Mouse (Mus musculus) forebrain, embryonic 16.5 days (tissue): ENCODE measurements at regions not wholly inside any gene's neighbourhood (a gene's known extent, or its start where the extent isn't known, plus 50 kb on each side); places are given as distances from the start of the nearest gene placed in this dataset.
A peak's percentile ranks its signal among the peaks of the same experiment; 100 is the strongest.

Source experiments
- ATAC-seq: fragments of 200-750 bp; cut with Nextera tagmentation; 2 replicates; pipeline ENCODE4 v1.8.0; 2017; ENCODE audit warnings: mild to moderate bottlenecking, moderate library complexity
- H3K27ac ChIP-seq: fragments of 300-500 bp; sonication (generic); 2 replicates; pipeline ENCODE4 v1.5.1; 2014; ENCODE audit warnings: low read length, control low read depth
- H3K27me3 ChIP-seq: fragments of 300-500 bp; sonication (generic); replicated peaks from 2 replicates; pipeline ENCODE4 v1.6.1; 2014; ENCODE audit warnings: low read length; ENCODE audit not compliant: control insufficient read depth, insufficient read depth
- H3K36me3 ChIP-seq: fragments of 300-500 bp; sonication (generic); 2 replicates; pipeline ENCODE4 v1.6.1; 2014; ENCODE audit not compliant: control insufficient read depth, insufficient read depth
- H3K4me1 ChIP-seq: fragments of 300-500 bp; sonication (generic); replicated peaks from 2 replicates; pipeline ENCODE4 v1.6.1; 2014; ENCODE audit warnings: low read length; ENCODE audit not compliant: control insufficient read depth, insufficient read depth
- H3K4me2 ChIP-seq: fragments of 300-500 bp; sonication (generic); 2 replicates; pipeline ENCODE4 v1.6.1; 2014; ENCODE audit warnings: mild to moderate bottlenecking, low read length, control low read depth
- H3K4me3 ChIP-seq: fragments of 300-500 bp; sonication (generic); replicated peaks from 2 replicates; pipeline ENCODE4 v1.5.1; 2014; ENCODE audit warnings: mild to moderate bottlenecking, low read length, control low read depth
- H3K9ac ChIP-seq: fragments of 300-500 bp; sonication (generic); replicated peaks from 2 replicates; pipeline ENCODE4 v1.6.1; 2014; ENCODE audit warnings: low read depth, low read length, control low read depth
- H3K9me3 ChIP-seq: fragments of 300-500 bp; sonication (generic); 2 replicates; pipeline ENCODE4 v1.6.1; 2016; ENCODE audit warnings: low read length; ENCODE audit not compliant: control insufficient read depth
- WGBS: fragments of 180-500 bp; shearing (Covaris S2); extraction: QIAGEN DNeasy Blood & Tissue Kit; methylation state at CpG from one replicate; pipeline ENCODE4 v1.1.7; 2014; 5-methylcytosine and 5-hydroxymethylcytosine counted together

GRCm38 (mm10) chr9:87971791-87972190, 240.7 kb upstream of the Tbx18 start:
- WGBS, result 96% methylated on average over 3 of the region's 3 CpGs
- no peaks in the 10 kb centered on the region for H3K36me3 ChIP-seq
- no peak overlapping the region for H3K27ac ChIP-seq
- no peak overlapping the region for H3K4me3 ChIP-seq
- H3K9ac ChIP-seq, result no peak overlapping the region
- no peaks in the 10 kb centered on the region for H3K27me3 ChIP-seq
- ATAC-seq, result no peak
- no peaks in the 10 kb centered on the region for H3K4me1 ChIP-seq
- H3K4me2 ChIP-seq, result no peak overlapping the region
- no peaks in the 10 kb centered on the region; the same call in 1 of the 2 replicates for H3K9me3 ChIP-seq

GRCm38 (mm10) chr9:87973531-87973930, 242.5 kb upstream of the Tbx18 start:
- H3K36me3 ChIP-seq, result no peaks in the 10 kb centered on the region
- H3K9me3 ChIP-seq, result no peaks in the 10 kb centered on the region; the same call in 1 of the 2 replicates
- no peak overlapping the region for H3K4me2 ChIP-seq
- 37% methylated on average over 6 of the region's 6 CpGs for WGBS
- no peak for ATAC-seq
- no peak overlapping the region for H3K4me3 ChIP-seq
- no peak overlapping the region for H3K9ac ChIP-seq
- H3K27me3 ChIP-seq, result no peaks in the 10 kb centered on the region
- H3K4me1 ChIP-seq, result no peaks in the 10 kb centered on the region
- H3K27ac ChIP-seq, result no peak overlapping the region

GRCm38 (mm10) chr9:87984910-87985309, 253.8 kb upstream of the Tbx18 start:
- H3K4me3 ChIP-seq, result no peak overlapping the region
- WGBS, result 43% methylated on average over 3 of the region's 3 CpGs
- no peak overlapping the region for H3K9ac ChIP-seq
- H3K9me3 ChIP-seq, result no peaks in the 10 kb centered on the region
- H3K27me3 ChIP-seq, result no peaks in the 10 kb centered on the region
- H3K36me3 ChIP-seq, result no peaks in the 10 kb centered on the region
- H3K27ac ChIP-seq, result no peak overlapping the region
- H3K4me2 ChIP-seq, result no peak overlapping the region
- H3K4me1 ChIP-seq, result no peaks in the 10 kb centered on the region
- peak; percentile 88 for ATAC-seq

GRCm38 (mm10) chr9:87985439-87985838, 254.4 kb upstream of the Tbx18 start:
- peak; percentile 72 for ATAC-seq
- 23% methylated on average over 4 of the region's 4 CpGs for WGBS

GRCm38 (mm10) chr9:88005945-88006700, 275.1 kb upstream of the Tbx18 start:
- no peak overlapping the region for H3K27ac ChIP-seq
- no peaks in the 10 kb centered on the region; the same call in 1 of the 2 replicates for H3K4me1 ChIP-seq
- 53% methylated on average over 8 of the region's 8 CpGs for WGBS
- no peaks in the 10 kb centered on the region; the same call in 1 of the 2 replicates for H3K9me3 ChIP-seq
- peak; percentile 75; the same call in 1 of the 2 replicates for ATAC-seq
- no peak overlapping the region for H3K9ac ChIP-seq
- H3K4me2 ChIP-seq, result no peak overlapping the region
- H3K36me3 ChIP-seq, result no peaks in the 10 kb centered on the region
- no peaks in the 10 kb centered on the region for H3K27me3 ChIP-seq
- H3K4me3 ChIP-seq, result no peak overlapping the region

More at GRCm38 (mm10) chr9:87985439-87985838, 254.4 kb upstream of the Tbx18 start:
- no peaks in the 10 kb centered on the region for H3K27me3 ChIP-seq
- no peak overlapping the region for H3K9ac ChIP-seq
- no peak overlapping the region for H3K27ac ChIP-seq
- H3K36me3 ChIP-seq, result no peaks in the 10 kb centered on the region
- H3K9me3 ChIP-seq, result no peaks in the 10 kb centered on the region
- no peaks in the 10 kb centered on the region for H3K4me1 ChIP-seq
- H3K4me3 ChIP-seq, result no peak overlapping the region
- H3K4me2 ChIP-seq, result no peak overlapping the region

- H3K27me3 ChIP-seq, result no peaks in the 10 kb centered on the region
- H3K27ac ChIP-seq, result no peak overlapping the region
- H3K4me2 ChIP-seq, result no peak overlapping the region
- no peak overlapping the region for H3K9ac ChIP-seq
- no peaks in the 10 kb centered on the region for H3K4me1 ChIP-seq
- no peak for ATAC-seq
- H3K9me3 ChIP-seq, result no peaks in the 10 kb centered on the region
- WGBS, result 76% methylated on average over 3 of the region's 3 CpGs
- no peak overlapping the region for H3K4me3 ChIP-seq
- no peaks in the 10 kb centered on the region for H3K36me3 ChIP-seq
Observed at GRCm38 (mm10) chr9:88023752-88024151, 292.7 kb upstream of the Tbx18 start.

- no peak overlapping the region for H3K4me3 ChIP-seq
- WGBS, result 78% methylated on average over 2 of the region's 2 CpGs
- H3K27ac ChIP-seq, result no peak overlapping the region
- H3K9ac ChIP-seq, result no peak overlapping the region
- H3K27me3 ChIP-seq, result no peaks in the 10 kb centered on the region
- no peak overlapping the region for H3K4me2 ChIP-seq
- no peaks in the 10 kb centered on the region for H3K9me3 ChIP-seq
- H3K36me3 ChIP-seq, result no peaks in the 10 kb centered on the region
- no peaks in the 10 kb centered on the region for H3K4me1 ChIP-seq
- ATAC-seq, result no peak
Observed at GRCm38 (mm10) chr9:88025936-88026335, 294.9 kb upstream of the Tbx18 start.

GRCm38 (mm10) chr9:88030509-88031148, 296.4 kb upstream of the Nt5e start:
- Histone ChIP-seq H3K9ac (no peak overlapping the region), H3K4me1 (no peaks in the 10 kb centered on the region), H3K4me3 (no peak overlapping the region), H3K9me3 (no peaks in the 10 kb centered on the region), H3K36me3 (no peaks in the 10 kb centered on the region), H3K4me2 (no peak overlapping the region), H3K27me3 (no peaks in the 10 kb centered on the region), H3K27ac (no peak overlapping the region)
- ATAC-seq, result peak; percentile 43; the same call in 1 of the 2 replicates
- 83% methylated on average over 6 of the region's 6 CpGs for WGBS

- Histone ChIP-seq H3K9ac (no peak overlapping the region), H3K4me1 (no peaks in the 10 kb centered on the region), H3K9me3 (no peaks in the 10 kb centered on the region), H3K27ac (no peak overlapping the region), H3K27me3 (no peaks in the 10 kb centered on the region), H3K4me2 (no peak overlapping the region), H3K36me3 (no peaks in the 10 kb centered on the region), H3K4me3 (no peak overlapping the region)
- no peak for ATAC-seq
- WGBS, result 91% methylated on average over 7 of the region's 7 CpGs
Observed at GRCm38 (mm10) chr9:88037560-88037959, 289.4 kb upstream of the Nt5e start.
